ENCODE assay signal across 9 mouse cellular contexts in genomic region chr12:79902761-79903160, GRCm38 (mm10).
A peak's percentile ranks its signal among the peaks of the same experiment; 100 is the strongest.
DNase-seq lines count a peak whose midpoint lies in the region; ATAC-seq and TF ChIP-seq lines count a peak whose summit lies in the region.
"Had no signal": no experiment of that assay in that cellular context is flagged by ENCODE, and none has a peak within 500 bp of the region (broad histone marks: within the 10 kb centered on the region; RNA-seq: fewer than 3 reads in every experiment).

No protein-coding gene starts in this region.

- H3K36me3 ChIP-seq in forebrain, embryonic 12.5 days (replicated peaks), result no peaks in the 10 kb centered on the region
- no peaks in the 10 kb centered on the region for H3K36me3 ChIP-seq in forebrain, embryonic 13.5 days (ENCODE audit: poor library complexity, severe bottlenecking)
- no peaks in the 10 kb centered on the region for H3K36me3 ChIP-seq in heart, postnatal 0 days (replicated peaks; ENCODE audit: control insufficient read depth, insufficient read depth, low read length)
- no peaks in the 10 kb centered on the region for H3K36me3 ChIP-seq in liver, postnatal 0 days (replicated peaks; ENCODE audit: insufficient read depth, low read length)

- peak overlapping the region; percentile 62; the same call in 1 of the 2 replicates for H3K27ac ChIP-seq in forebrain, embryonic 12.5 days
- no peak overlapping the region; the same call in 1 of the 2 replicates for H3K27ac ChIP-seq in forebrain, embryonic 13.5 days
- 0 out of 2 replicates have a peak overlapping the region, but pooled peaks have one; percentile 32 for H3K27ac ChIP-seq in layer of hippocampus, adult 2 months
- H3K27ac ChIP-seq in heart, postnatal 0 days (ENCODE audit: low read depth), result peak overlapping the region; percentile 84
- H3K27ac ChIP-seq in liver, postnatal 0 days (ENCODE audit: low read depth), result peak overlapping the region; percentile 52
- H3K27ac ChIP-seq: macrophage had no signal

- TF ChIP-seq CTCF in layer of hippocampus, adult 2 months (conservative IDR thresholded peaks at IDR 0.05), result no peak
- no peak for TF ChIP-seq CTCF in heart, postnatal 0 days (IDR thresholded peaks at IDR 0.05; ENCODE audit: low read depth)
- TF ChIP-seq CTCF in liver, postnatal 0 days (IDR thresholded peaks at IDR 0.05; ENCODE audit: low read depth), result no peak

- no peak for TF ChIP-seq EP300 in heart, postnatal 0 days (IDR thresholded peaks at IDR 0.05; ENCODE audit: low read depth)
- TF ChIP-seq EP300 in liver, postnatal 0 days (IDR thresholded peaks at IDR 0.05; ENCODE audit: low read depth), result no peak

- DNase-seq in layer of hippocampus, adult 2 months (ENCODE audit: low spot score in 2 of 2), result no peak
- no peak for DNase-seq in layer of hippocampus, adult 9-10 months (ENCODE audit: low spot score)
- no peak for DNase-seq in heart, postnatal 0 days (ENCODE audit: low spot score)
- DNase-seq in liver, postnatal 0 days, result no peak
- no peak for DNase-seq in cerebellum, adult 11 months

- 80% methylated on average over 7 of the region's 7 CpGs for WGBS in forebrain, embryonic 12.5 days
- 78% methylated on average over 7 of the region's 7 CpGs for WGBS in forebrain, embryonic 13.5 days
- 50% methylated on average over 7 of the region's 7 CpGs for WGBS in heart, postnatal 0 days
- 67% methylated on average over 7 of the region's 7 CpGs for WGBS in liver, postnatal 0 days (ENCODE audit: insufficient replicate concordance)

- H3K9me3 ChIP-seq in forebrain, embryonic 12.5 days, result 0 out of 2 replicates have a peak, but pooled peaks cover 9% of the 10 kb centered on the region
- 0 out of 2 replicates have a peak, but pooled peaks cover 2% of the 10 kb centered on the region for H3K9me3 ChIP-seq in forebrain, embryonic 13.5 days (replicated peaks)
- no peaks in the 10 kb centered on the region for H3K9me3 ChIP-seq in heart, postnatal 0 days (replicated peaks; ENCODE audit: control insufficient read depth, low read length)
- no peaks in the 10 kb centered on the region for H3K9me3 ChIP-seq in liver, postnatal 0 days (ENCODE audit: low read length)

- H3K4me3 ChIP-seq in forebrain, embryonic 12.5 days (replicated peaks), result no peak overlapping the region
- no peak overlapping the region for H3K4me3 ChIP-seq in forebrain, embryonic 13.5 days
- H3K4me3 ChIP-seq in layer of hippocampus, adult 2 months, result no peak overlapping the region
- no peak overlapping the region for H3K4me3 ChIP-seq in heart, postnatal 0 days (ENCODE audit: low read depth, low read length)
- H3K4me3 ChIP-seq in liver, postnatal 0 days (ENCODE audit: low read depth, low read length), result no peak overlapping the region

- H3K4me2 ChIP-seq in forebrain, embryonic 12.5 days, result no peak overlapping the region
- no peak overlapping the region for H3K4me2 ChIP-seq in forebrain, embryonic 13.5 days
- H3K4me2 ChIP-seq in heart, postnatal 0 days (ENCODE audit: low read depth, low read length), result no peak overlapping the region
- no peak overlapping the region for H3K4me2 ChIP-seq in liver, postnatal 0 days (ENCODE audit: low read depth, low read length)

- H3K27me3 ChIP-seq in forebrain, embryonic 12.5 days, result no peaks in the 10 kb centered on the region
- H3K27me3 ChIP-seq in forebrain, embryonic 13.5 days, result no peaks in the 10 kb centered on the region
- no peaks in the 10 kb centered on the region for H3K27me3 ChIP-seq in heart, postnatal 0 days (ENCODE audit: control insufficient read depth, insufficient read depth, low read length)
- H3K27me3 ChIP-seq in liver, postnatal 0 days (ENCODE audit: insufficient read depth, low read length), result no peaks in the 10 kb centered on the region

- H3K9ac ChIP-seq in forebrain, embryonic 12.5 days, result no peak overlapping the region
- H3K9ac ChIP-seq in forebrain, embryonic 13.5 days, result no peak overlapping the region
- 0 out of 2 replicates have a peak overlapping the region, but pooled peaks have one; percentile 27 for H3K9ac ChIP-seq in heart, postnatal 0 days (replicated peaks; ENCODE audit: low read depth, low read length)
- no peak overlapping the region for H3K9ac ChIP-seq in liver, postnatal 0 days (replicated peaks)

- H3K4me1 ChIP-seq in forebrain, embryonic 12.5 days, result peaks cover 27% of the 10 kb centered on the region
- H3K4me1 ChIP-seq in forebrain, embryonic 13.5 days, result peaks cover 42% of the 10 kb centered on the region
- H3K4me1 ChIP-seq in heart, postnatal 0 days (ENCODE audit: control insufficient read depth, insufficient read depth), result peaks cover 57% of the 10 kb centered on the region
- H3K4me1 ChIP-seq in liver, postnatal 0 days (ENCODE audit: insufficient read depth), result peaks cover 18% of the 10 kb centered on the region

- ATAC-seq in forebrain, embryonic 12.5 days (ENCODE audit: low FRiP score), result no peak
- ATAC-seq in forebrain, embryonic 13.5 days, result no peak
- ATAC-seq in heart, postnatal 0 days (ENCODE audit: insufficient read depth, low read depth), result no peak
- no peak for ATAC-seq in liver, postnatal 0 days
- ATAC-seq in erythroblast, adult 5-6 weeks (replicated peaks; ENCODE audit: low FRiP score, poor library complexity, severe bottlenecking), result no peak
